In genomic region chr14:76506425-76507205, GRCm38 (mm10) we compare ENCODE assay signal across 8 mouse cellular contexts. TPM values are rescaled to one million over a fixed set of nuclear protein-coding genes. Genes with fewer than 3 reads are reported as not detected.
DNase-seq lines count a peak whose midpoint lies in the region; ATAC-seq and TF ChIP-seq lines count a peak whose summit lies in the region.

No protein-coding gene starts in this region.

- no peaks in the 10 kb centered on the region for H3K27me3 ChIP-seq in kidney, adult 2 months (replicated peaks; ENCODE audit: control insufficient read depth, insufficient read depth, low read length)
- no peaks in the 10 kb centered on the region for H3K27me3 ChIP-seq in heart, embryonic 15.5 days
- H3K27me3 ChIP-seq in limb, embryonic 11.5 days (ENCODE audit: control insufficient read depth, insufficient read depth, low read length) = no peaks in the 10 kb centered on the region
- no peaks in the 10 kb centered on the region for H3K27me3 ChIP-seq in neural tube, embryonic 12.5 days (replicated peaks)

- ATAC-seq in heart, embryonic 15.5 days (replicated peaks; ENCODE audit: insufficient number of reproducible peaks, insufficient read depth, low FRiP score, low read depth) = no peak
- no peak for ATAC-seq in limb, embryonic 11.5 days (ENCODE audit: insufficient number of reproducible peaks, low FRiP score, low TSS enrichment, low read depth)
- ATAC-seq in neural tube, embryonic 12.5 days (ENCODE audit: low FRiP score, low read depth) = no peak

- H3K9ac ChIP-seq in ES-E14 (ENCODE audit: insufficient read depth, low read depth, low read length, poor library complexity, severe bottlenecking) = peak overlapping the region; percentile 82
- peak overlapping the region; percentile 76 for H3K9ac ChIP-seq in heart, embryonic 15.5 days
- peak overlapping the region; percentile 99 for H3K9ac ChIP-seq in limb, embryonic 11.5 days (ENCODE audit: low read length)
- H3K9ac ChIP-seq in neural tube, embryonic 12.5 days = peak overlapping the region; percentile 98

- no peak for TF ChIP-seq POLR2A in kidney, adult 2 months (IDR thresholded peaks at IDR 0.05; ENCODE audit: low read depth, low read length)

- H3K27ac ChIP-seq in kidney, adult 2 months (ENCODE audit: insufficient read depth, low read depth, low read length) = peak overlapping the region; percentile 72
- peak overlapping the region; percentile 48 for H3K27ac ChIP-seq in ES-E14 (ENCODE audit: insufficient read depth, low read depth, low read length, poor library complexity, severe bottlenecking)
- H3K27ac ChIP-seq in heart, embryonic 15.5 days = peak overlapping the region; percentile 99
- peak overlapping the region; percentile 99 for H3K27ac ChIP-seq in limb, embryonic 11.5 days (replicated peaks; ENCODE audit: low read depth, low read length)
- H3K27ac ChIP-seq in neural tube, embryonic 12.5 days = peak overlapping the region; percentile 100

- H3K4me3 ChIP-seq in kidney, adult 2 months (ENCODE audit: insufficient read depth, low read depth, low read length) = peak overlapping the region; percentile 83
- H3K4me3 ChIP-seq in ES-E14 (ENCODE audit: insufficient read depth in 1 of 2, low read depth in 1 of 2, low read length in 2 of 2, poor library complexity in 1 of 2, severe bottlenecking in 1 of 2) = peak overlapping the region; percentile 76 to 98
- peak overlapping the region; percentile 65 for H3K4me3 ChIP-seq in heart, embryonic 15.5 days
- peak overlapping the region; percentile 65 for H3K4me3 ChIP-seq in limb, embryonic 11.5 days (ENCODE audit: low read depth, low read length)
- H3K4me3 ChIP-seq in neural tube, embryonic 12.5 days = peak overlapping the region; percentile 73

- peak overlapping the region; percentile 88 for H3K4me2 ChIP-seq in heart, embryonic 15.5 days
- H3K4me2 ChIP-seq in limb, embryonic 11.5 days (ENCODE audit: low read depth, severe bottlenecking) = peak overlapping the region; percentile 96
- H3K4me2 ChIP-seq in neural tube, embryonic 12.5 days (replicated peaks) = peak overlapping the region; percentile 94

- H3K9me3 ChIP-seq in ES-E14 (ENCODE audit: control insufficient read depth, insufficient read depth, low read depth, low read length) = no peaks in the 10 kb centered on the region
- no peaks in the 10 kb centered on the region for H3K9me3 ChIP-seq in heart, embryonic 15.5 days (replicated peaks)
- no peaks in the 10 kb centered on the region for H3K9me3 ChIP-seq in limb, embryonic 11.5 days (ENCODE audit: control insufficient read depth, low read length)
- no peaks in the 10 kb centered on the region for H3K9me3 ChIP-seq in neural tube, embryonic 12.5 days

- H3K4me1 ChIP-seq in kidney, adult 2 months (ENCODE audit: control insufficient read depth, insufficient read depth, low read length) = peaks cover 6% of the 10 kb centered on the region; the same call in 1 of the 2 replicates
- peaks cover 0 to 1% of the 10 kb centered on the region in 2 experiments; a peak in 2 of 4 replicates for H3K4me1 ChIP-seq in ES-E14 (ENCODE audit: control insufficient read depth in 2 of 2, insufficient read depth in 2 of 2, low read length in 2 of 2, poor library complexity in 1 of 2)
- H3K4me1 ChIP-seq in heart, embryonic 15.5 days (replicated peaks) = peaks cover 21% of the 10 kb centered on the region
- H3K4me1 ChIP-seq in limb, embryonic 11.5 days (ENCODE audit: control insufficient read depth, insufficient read depth, low read length) = peaks cover 7% of the 10 kb centered on the region; the same call in 1 of the 2 replicates
- H3K4me1 ChIP-seq in neural tube, embryonic 12.5 days = peaks cover 20% of the 10 kb centered on the region

- TF ChIP-seq CTCF in kidney, adult 2 months (conservative IDR thresholded peaks at IDR 0.05; ENCODE audit: insufficient read depth, insufficient read length, low read depth, low read length) = no peak

- WGBS in kidney, adult 2 months = 27% methylated on average over 27 of the region's 27 CpGs
- WGBS in heart, embryonic 15.5 days = 39% methylated on average over 27 of the region's 27 CpGs
- WGBS in limb, embryonic 11.5 days = 55% methylated on average over 27 of the region's 27 CpGs
- 44% methylated on average over 27 of the region's 27 CpGs for WGBS in neural tube, embryonic 12.5 days

- in situ Hi-C loops in ES-E14 (cut with MboI; ENCODE audit: low sequenced_read_pairs in 2 of 2, unreplicated experiment in 2 of 2) = loop anchor here (10.0 to 25.0 kb wide), 3 partner anchors 368 to 498 kb away; no protein-coding TSS in a partner anchor

- peaks cover 6% of the 10 kb centered on the region; the same call in 1 of the 2 replicates for H3K36me3 ChIP-seq in kidney, adult 2 months (ENCODE audit: control insufficient read depth, insufficient read depth, low read length)
- H3K36me3 ChIP-seq in ES-E14 (ENCODE audit: control insufficient read depth, insufficient read depth, low read length, poor library complexity, severe bottlenecking) = peaks cover 19% of the 10 kb centered on the region
- peaks cover 6% of the 10 kb centered on the region; the same call in 1 of the 2 replicates for H3K36me3 ChIP-seq in heart, embryonic 15.5 days
- H3K36me3 ChIP-seq in limb, embryonic 11.5 days (ENCODE audit: control insufficient read depth, insufficient read depth, low read length) = peaks cover 13% of the 10 kb centered on the region
- peaks cover 31% of the 10 kb centered on the region for H3K36me3 ChIP-seq in neural tube, embryonic 12.5 days

- no peak for DNase-seq in kidney, adult 2 months
- no peak for DNase-seq in kidney, adult 11 months
- DNase-seq in ES-E14 (ENCODE audit: low read depth, low spot score) = no peak
- DNase-seq in embryo, embryonic 11 days = peak; percentile 38
- DNase-seq in limb, embryonic 11.5 days (ENCODE audit: low spot score) = peak; percentile 56
- no peak for DNase-seq in spleen, postnatal 36 days (ENCODE audit: low spot score in 2 of 2)

TF ChIP-seq in ES-E14, 5 proteins besides CTCF, POLR2A, EP300 and RAD21:
- TF ChIP-seq CHD2 (IDR thresholded peaks at IDR 0.05; ENCODE audit: low read depth, low read length) = no peak
- TF ChIP-seq ZC3H11A (IDR thresholded peaks at IDR 0.05; ENCODE audit: borderline replicate concordance, low read depth, low read length) = no peak
- TF ChIP-seq ZNF384 (IDR thresholded peaks at IDR 0.05; ENCODE audit: low read depth, low read length) = no peak
- TF ChIP-seq MAFK (IDR thresholded peaks at IDR 0.05; ENCODE audit: insufficient read depth, low read depth, low read length) = no peak
- TF ChIP-seq HCFC1 (IDR thresholded peaks at IDR 0.05; ENCODE audit: borderline replicate concordance, insufficient read depth, low read length) = no peak

RNA-seq across cellular contexts. Expression of gene Serp2, which starts 50.1 kb away (rescaled TPM):
- 1.0 and 2.0 TPM in 2 replicates for polyA plus RNA-seq in kidney, adult 2 months (2012; rRNA removed)
- 3.2 and 3.5 TPM in 2 replicates for total RNA-seq in ES-E14 (2012; rRNA removed)
- 7.1 and 8.2 TPM in 2 replicates for polyA plus RNA-seq in heart, embryonic 15.5 days (2015; fragmentation: Nextera tagmentation; extraction: Ambion mirVana)
- 18.7 and 19.4 TPM in 2 replicates for polyA plus RNA-seq in limb, embryonic 11.5 days (2014; fragmentation: Nextera tagmentation; extraction: Ambion mirVana)
- 69.9 and 73.5 TPM in 2 replicates for polyA plus RNA-seq in neural tube, embryonic 12.5 days (2016; fragmentation: Nextera tagmentation; extraction: Ambion mirVana)

Comparison
In these comparisons a context has a peak if more than half of its experiments do, and no peak if none do; other contexts are left out.
1. DNase-seq: peak in embryo, embryonic 11 days (single experiment) and limb, embryonic 11.5 days (single experiment); none in kidney, adult 2 months (single experiment), kidney, adult 11 months (single experiment), ES-E14 (single experiment) and spleen, postnatal 36 days (0 of 2).
2. H3K27ac ChIP-seq: peak in every context shown above with its lines; median percentile 100 in neural tube, embryonic 12.5 days; 99 in heart, embryonic 15.5 days; 99 in limb, embryonic 11.5 days; 72 in kidney, adult 2 months; 48 in ES-E14.
3. Peak in every context shown above with its lines, with median percentiles within 50 percentile points of each other: H3K4me3 ChIP-seq, H3K9ac ChIP-seq and H3K4me2 ChIP-seq.